Mouse (Mus musculus): Measurements from ENCODE around the gene Fbxo33.

Fbxo33 gene

DNA sequence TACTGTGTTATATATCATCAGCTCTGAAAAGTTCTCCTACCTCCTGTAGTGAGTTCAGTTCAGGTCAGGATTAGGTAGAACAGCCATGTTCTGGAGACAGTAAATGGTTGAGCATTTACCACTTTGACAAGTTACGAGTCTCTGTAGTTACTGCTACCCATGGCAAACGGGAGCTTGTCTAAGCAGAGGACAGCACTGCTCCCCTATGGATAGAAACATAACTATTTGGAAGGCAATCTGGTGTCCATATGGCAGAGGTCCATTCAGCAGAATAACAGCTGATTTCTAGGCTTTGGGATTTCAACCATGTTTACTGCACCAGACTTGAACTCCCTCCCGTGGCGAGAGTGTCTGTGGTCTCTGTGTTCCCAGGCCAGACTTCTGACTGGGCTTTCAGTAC, 23.6 kb downstream of the Fbxo33 start:
- DNase-seq = no peak

GRCm38 (mm10) chr12:59195065-59195464, 24.5 kb downstream of the Fbxo33 start:
- no peak for DNase-seq

DNA sequence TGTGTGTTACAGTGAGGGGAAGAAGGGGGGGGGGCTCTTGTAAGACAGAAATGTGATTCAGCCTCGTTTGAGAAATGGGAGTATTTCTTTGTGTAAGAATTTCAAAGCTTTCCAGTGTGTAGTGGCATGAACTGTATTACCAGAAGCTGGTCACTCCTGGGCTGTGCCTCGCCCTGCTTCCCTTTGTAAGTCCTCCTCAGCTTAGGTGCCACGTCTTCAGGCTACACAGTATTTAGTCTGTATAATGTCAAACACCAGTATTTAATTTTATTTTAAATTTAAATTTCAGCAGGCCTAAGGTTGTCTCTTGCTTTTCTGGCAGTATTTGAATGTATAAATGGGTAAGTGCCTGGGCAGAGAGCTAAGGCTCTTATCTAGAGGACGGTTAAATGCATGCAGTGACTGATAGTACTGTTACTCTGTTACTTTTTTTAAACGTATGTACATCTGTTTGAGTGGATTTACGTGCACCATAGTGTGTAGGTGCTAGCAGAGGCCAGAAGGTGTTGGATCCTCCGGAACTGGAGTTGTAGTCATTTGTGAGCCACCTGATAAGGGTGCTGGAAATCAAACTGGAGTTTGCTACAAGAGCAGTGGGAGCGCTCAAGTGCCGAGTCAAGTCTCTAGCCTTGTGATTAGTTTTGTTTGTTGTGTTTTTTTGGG, 25.1 kb downstream of the Fbxo33 start:
- no peak for DNase-seq

DNA sequence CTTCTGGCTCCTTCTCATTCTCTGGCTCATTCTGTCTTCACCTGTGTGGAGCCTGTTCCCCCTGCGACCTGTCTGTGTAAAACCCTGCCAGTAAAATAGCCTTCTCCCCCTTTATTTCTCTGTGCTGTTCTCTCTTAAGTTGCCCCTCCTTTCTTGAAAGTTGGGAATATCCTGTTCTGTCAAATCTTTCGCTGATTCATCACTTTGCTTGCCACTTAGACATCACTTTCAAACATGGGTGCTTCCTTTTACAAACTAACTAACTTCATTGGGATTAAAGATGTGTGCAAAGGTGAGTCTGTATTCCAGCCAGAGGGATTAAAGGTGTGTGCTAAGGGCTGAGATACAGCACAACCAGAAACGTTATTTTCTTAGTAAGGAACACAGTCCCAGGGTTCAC, 25.9 kb downstream of the Fbxo33 start:
- DNase-seq = no peak

DNA sequence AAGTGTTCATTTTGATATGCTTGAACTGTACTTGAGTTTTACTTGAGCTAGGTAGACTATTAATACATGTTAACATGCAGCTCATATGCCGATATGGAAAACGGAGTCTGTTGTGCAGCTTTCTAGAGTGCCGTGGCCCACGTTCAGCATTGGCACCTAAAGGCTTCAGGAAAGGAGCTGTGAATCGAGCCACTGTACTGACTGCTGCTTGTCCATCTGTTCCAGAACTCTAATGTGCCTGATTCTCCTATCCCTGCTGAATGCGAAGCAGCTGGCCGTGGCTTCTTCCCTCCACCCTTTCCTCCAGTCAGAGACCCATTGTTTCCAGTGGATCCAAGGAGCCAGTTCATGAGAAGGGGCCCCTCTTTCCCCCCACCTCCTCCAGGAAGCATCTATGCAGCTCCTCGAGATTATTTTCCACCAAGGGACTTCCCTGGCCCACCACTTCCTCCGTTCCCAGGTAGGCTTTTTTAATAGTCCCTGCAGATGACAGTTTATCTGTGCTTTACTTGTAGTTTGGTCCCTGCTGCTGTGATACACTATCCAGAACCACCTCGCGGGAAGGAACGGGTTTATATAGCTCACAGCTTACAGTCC, 31.3 kb downstream of the Fbxo33 start:
- DNase-seq = peak; percentile 40

DNA sequence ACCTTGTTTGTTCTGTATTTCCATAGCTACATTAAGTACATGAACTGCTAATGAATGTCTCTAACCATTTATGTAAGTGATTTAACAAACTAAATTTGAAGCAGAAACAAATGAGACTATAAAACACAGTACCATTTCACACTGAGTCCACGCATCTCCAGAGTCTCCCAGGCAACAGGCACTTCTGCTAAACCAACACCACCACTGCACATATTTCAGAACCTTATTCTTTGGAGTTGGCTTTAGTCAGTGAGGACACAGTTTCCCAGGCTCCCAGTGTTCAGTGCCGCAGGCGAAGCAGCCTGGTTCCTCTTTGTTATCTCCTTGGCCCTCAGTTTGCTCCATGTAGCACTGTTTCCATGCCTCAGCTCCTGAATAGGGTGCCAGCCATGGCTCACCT, 41.7 kb downstream of the Fbxo33 start:
- peak; percentile 22 for DNase-seq

- DNase-seq = no peak
Observed at GRCm38 (mm10) chr12:59169935-59170334, 49.6 kb downstream of the Fbxo33 start.

DNA sequence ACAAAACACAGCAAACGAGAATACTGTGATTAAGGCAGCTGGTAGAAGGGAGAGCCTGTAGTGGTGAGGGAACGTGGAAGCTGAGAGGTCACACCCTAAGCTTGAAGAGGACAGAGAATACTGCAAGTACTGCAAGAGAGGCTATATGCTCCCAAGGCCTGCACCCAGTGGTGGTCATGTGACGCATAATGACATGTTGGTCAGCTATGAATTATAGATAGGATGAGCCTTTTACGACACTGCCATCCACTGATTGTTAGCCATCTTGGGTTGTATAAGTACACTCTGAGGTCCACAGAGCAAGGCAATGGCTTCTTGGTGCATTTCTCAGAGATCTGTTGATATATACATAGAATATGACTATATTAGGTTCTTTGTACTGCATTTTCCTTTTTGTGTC, 53.0 kb downstream of the Fbxo33 start:
- DNase-seq = no peak

DNA sequence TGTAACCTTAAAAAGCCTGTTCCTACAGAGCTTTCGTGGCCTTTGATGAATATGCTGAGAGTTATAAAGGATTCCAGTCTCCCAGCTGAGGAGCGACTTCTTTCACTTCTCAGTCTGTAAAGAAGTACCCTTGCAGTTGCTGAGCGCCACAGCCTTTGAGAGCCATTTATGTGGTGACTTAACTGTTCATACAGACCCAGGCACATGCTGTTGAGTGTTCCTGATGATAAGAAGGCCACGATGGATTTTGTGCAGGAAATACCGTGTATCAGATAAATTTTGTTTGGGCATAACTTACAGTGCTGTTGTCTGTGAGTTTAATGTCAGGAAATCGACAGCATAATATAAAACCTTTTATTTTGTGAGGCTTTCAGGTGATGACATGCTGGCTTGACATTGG, 55.0 kb downstream of the Fbxo33 start:
- no peak for DNase-seq

GRCm38 (mm10) chr12:59162797-59163196, 56.7 kb downstream of the Fbxo33 start:
- no peak for DNase-seq

DNA sequence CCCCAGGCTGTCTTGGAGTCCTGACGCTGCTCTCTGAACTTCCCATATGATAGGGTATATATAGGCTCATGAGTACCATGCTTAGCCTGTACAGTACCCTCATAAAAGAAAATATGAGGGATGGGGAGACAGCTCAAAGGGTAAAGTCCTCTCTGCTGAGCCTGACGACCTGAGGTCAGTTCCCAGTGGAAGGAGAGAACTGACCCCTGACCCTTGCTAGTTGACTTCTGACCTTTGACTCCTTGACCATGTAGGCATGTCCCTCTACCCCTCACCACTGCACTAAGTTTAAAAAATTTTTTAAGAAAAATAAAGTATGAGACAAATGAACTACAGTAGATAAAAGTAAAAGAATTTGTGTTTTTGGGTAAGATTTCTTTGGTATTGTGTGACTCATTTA, 58.4 kb downstream of the Fbxo33 start:
- no peak for DNase-seq

All from layer of hippocampus, adult 9-11 months (tissue).